Mouse (Mus musculus) gastrocnemius, postnatal 10 days (tissue): ENCODE data around the gene Gm8879. TPM values are rescaled to one million over a fixed set of nuclear protein-coding genes. Genes with fewer than 3 reads are reported as not detected.
A peak's percentile ranks its signal among the peaks of the same experiment; 100 is the strongest.
"Not testable (repeated sequence)": the region's sequence is repeated elsewhere in the genome, so short reads cannot be mapped to it uniquely, and the experiment has no call there.

Experiments
- DNase-seq: peaks from one replicate; pipeline ENCODE4 v3.0.0; 2021; ENCODE audit warnings: mixed read lengths
- long read RNA-seq, 2 experiments: library from polyadenylated mRNA; stranded (forward); transcript quantifications; one replicate each; pipeline ENCODE4 v2.0.0; 2021
- total RNA-seq, 2 experiments: library from RNA; stranded (reverse); gene quantifications; 2 replicates each; pipeline ENCODE4 v1.2.3; 2021

The Gm8879 gene
- not detected for total RNA-seq
- long read RNA-seq, experiment 1 = 0 reads
- long read RNA-seq, experiment 2 = 0 reads

DNA sequence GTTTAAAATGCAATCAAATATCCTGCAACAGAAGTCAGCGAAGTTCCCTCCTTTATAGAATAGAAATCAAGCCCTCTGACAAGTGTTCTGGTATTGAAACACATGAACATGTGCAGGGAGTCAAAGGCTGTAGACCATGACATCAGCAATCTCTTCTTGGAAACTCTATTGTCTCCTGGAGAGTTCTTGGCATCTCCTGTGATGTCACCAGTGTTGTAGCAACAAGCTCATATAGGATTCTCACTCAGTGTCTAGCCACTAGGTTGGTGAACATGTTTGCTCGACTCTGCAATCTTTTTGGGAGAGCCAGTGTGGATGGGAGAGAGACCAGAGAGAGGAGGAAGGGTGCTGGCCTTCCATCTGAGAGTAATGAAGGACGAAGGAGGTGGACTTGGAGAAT is at the start of gene Gm8879:
Gene Gm8879, plus strand, starts transcription at position 301 of the 400 bp plus-strand sequence.
- DNase-seq = not testable (repeated sequence)

DNA sequence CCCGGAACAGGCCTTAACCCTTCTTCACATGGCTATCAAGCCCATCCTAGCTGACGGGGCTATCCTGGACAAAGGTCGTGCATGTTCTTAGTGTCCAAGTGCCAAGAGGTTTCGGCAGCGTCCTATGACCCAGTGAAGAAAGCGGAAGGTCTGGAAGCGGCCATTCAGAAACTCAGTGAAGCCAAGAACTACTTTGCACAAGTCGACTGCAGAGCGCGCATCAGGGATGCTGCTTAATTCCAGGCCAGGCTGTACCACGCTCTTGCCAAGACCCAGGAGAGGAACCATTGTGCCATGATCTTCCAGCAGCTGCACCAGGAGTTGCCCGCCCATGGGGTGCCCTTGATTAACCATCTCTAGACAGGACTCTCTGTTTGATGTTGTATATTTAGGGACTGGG is 10.6 kb downstream of the Gm8879 start:
- DNase-seq = peak; percentile 9

Other genes with a start within 250 kb of the Gm8879 start
- not detected for gene Gm8871, start 179.8 kb upstream of the Gm8879 start, total RNA-seq
- not detected for gene Gm8857, start 179.8 kb upstream of the Gm8879 start, total RNA-seq
- gene Gm5861, start 55.4 kb downstream of the Gm8879 start, total RNA-seq = not detected
- gene Gm8890, start 128.4 kb downstream of the Gm8879 start, total RNA-seq = not detected
- not detected for gene Speer1, start 213.9 kb downstream of the Gm8879 start, total RNA-seq